Mouse (Mus musculus) CH12.LX (cell line): Measurements from ENCODE around the gene Slc27a4. TPM values are rescaled to one million over a fixed set of nuclear protein-coding genes. Genes with fewer than 3 reads are reported as not detected.

Experiments
- DNase-seq: peaks from one replicate; pipeline ENCODE4 v3.0.0-alpha.2; 2013; ENCODE audit errors: extremely low read depth
- H3K27ac ChIP-seq: 2 replicates; pipeline ENCODE4 v1.5.1; 2012; ENCODE audit warnings: low read depth, mild to moderate bottlenecking, control low read depth, moderate library complexity; ENCODE audit not compliant: insufficient read depth
- H3K27me3 ChIP-seq: replicated peaks from 2 replicates; pipeline ENCODE3; 2012; ENCODE audit warnings: inconsistent platforms
- H3K36me3 ChIP-seq, 2 experiments: replicated peaks in 1 of 2; 2 replicates each; pipeline versions ENCODE3 to v1.6.1; 2012; ENCODE audit warnings: inconsistent platforms in 1 of 2, low read length in 1 of 2, mild to moderate bottlenecking in 1 of 2, mixed read lengths in 1 of 2, moderate library complexity in 1 of 2; ENCODE audit not compliant: control insufficient read depth in 1 of 2, insufficient read depth in 1 of 2
- H3K4me1 ChIP-seq, 2 experiments: 2 replicates each; pipeline ENCODE4 v1.6.1; 2012; ENCODE audit warnings: inconsistent platforms in 1 of 2, moderate library complexity in 1 of 2; ENCODE audit not compliant: insufficient read depth in 2 of 2, control insufficient read depth in 1 of 2
- H3K4me2 ChIP-seq: 2 replicates; pipeline ENCODE4 v1.6.1; 2012; ENCODE audit warnings: low read depth, mild to moderate bottlenecking, control low read depth; ENCODE audit not compliant: poor library complexity, insufficient read depth, severe bottlenecking
- H3K4me3 ChIP-seq, 3 experiments: fragments of 150-350 bp in 1 of 3; sonication (generic) in 1 of 3; replicated peaks in 1 of 3; 2 replicates each; pipeline versions ENCODE3 to v1.5.1; 2011 to 2012; ENCODE audit warnings: low read depth in 2 of 3, low read length in 2 of 3, mild to moderate bottlenecking in 2 of 3, moderate library complexity in 2 of 3, control low read depth in 1 of 3, improper control_type of control experiment in 1 of 3, inconsistent platforms in 1 of 3, mixed read lengths in 1 of 3; ENCODE audit not compliant: poor library complexity in 1 of 3
- H3K79me2 ChIP-seq: replicated peaks from 2 replicates; pipeline ENCODE4 v1.6.1; 2012; ENCODE audit warnings: mild to moderate bottlenecking, moderate library complexity; ENCODE audit not compliant: control insufficient read depth, poor library complexity, insufficient read depth, severe bottlenecking; ENCODE audit errors: extremely low read depth
- H3K9ac ChIP-seq: 2 replicates; pipeline ENCODE4 v1.6.1; 2012; ENCODE audit warnings: low read depth, mild to moderate bottlenecking, control low read depth, moderate library complexity; ENCODE audit not compliant: insufficient read depth
- H3K9me3 ChIP-seq: replicated peaks from 2 replicates; pipeline ENCODE3; 2012; ENCODE audit warnings: low read length, inconsistent platforms, mixed read lengths
- BHLHE40 ChIP-seq: IDR thresholded peaks from 2 replicates; pipeline ENCODE4 v1.6.1; 2011; ENCODE audit warnings: mild to moderate bottlenecking, low read depth, low read length, improper control_type of control experiment
- CHD1 ChIP-seq: IDR thresholded peaks from 2 replicates; pipeline ENCODE4 v1.6.1; 2012; ENCODE audit warnings: low read depth, low read length, improper control_type of control experiment, inconsistent platforms
- CTCF ChIP-seq, 2 experiments: IDR thresholded peaks in 1 of 2; conservative IDR thresholded peaks in 1 of 2; 2 replicates each; pipeline ENCODE4 v1.5.1; 2011 to 2012; ENCODE audit warnings: low read depth in 2 of 2, low read length in 2 of 2, improper control_type of control experiment in 1 of 2, inconsistent platforms in 1 of 2, mild to moderate bottlenecking in 1 of 2, moderate library complexity in 1 of 2
- EP300 ChIP-seq: IDR thresholded peaks from 2 replicates; pipeline ENCODE4 v1.6.1; 2011; ENCODE audit warnings: low read length, improper control_type of control experiment
- ETS1 ChIP-seq: conservative IDR thresholded peaks from 2 replicates; pipeline ENCODE4 v1.6.1; 2012; ENCODE audit warnings: low read depth, mild to moderate bottlenecking, inconsistent platforms, low read length, improper control_type of control experiment, moderate library complexity
- HCFC1 ChIP-seq: IDR thresholded peaks from 2 replicates; pipeline ENCODE4 v1.6.1; 2012; ENCODE audit warnings: low read depth, mild to moderate bottlenecking, inconsistent platforms, low read length, improper control_type of control experiment
- JUN ChIP-seq: IDR thresholded peaks from 2 replicates; pipeline ENCODE4 v1.6.1; 2011; ENCODE audit warnings: low read depth, mild to moderate bottlenecking, low read length, improper control_type of control experiment, moderate library complexity; ENCODE audit not compliant: insufficient read depth
- JUND ChIP-seq: conservative IDR thresholded peaks from 2 replicates; pipeline ENCODE4 v1.6.1; 2011; ENCODE audit warnings: low read depth, low read length, improper control_type of control experiment
- MAFK ChIP-seq: IDR thresholded peaks from 2 replicates; pipeline ENCODE4 v1.6.1; 2011; ENCODE audit warnings: low read length, improper control_type of control experiment; ENCODE audit not compliant: insufficient replicate concordance
- MAZ ChIP-seq: IDR thresholded peaks from 2 replicates; pipeline ENCODE4 v1.6.1; 2012; ENCODE audit warnings: low read depth, mild to moderate bottlenecking, inconsistent platforms, low read length, improper control_type of control experiment, moderate library complexity
- MEF2A ChIP-seq: IDR thresholded peaks from 2 replicates; pipeline ENCODE4 v1.6.1; 2014; ENCODE audit warnings: low read depth, mild to moderate bottlenecking, inconsistent platforms, low read length, improper control_type of control experiment, borderline replicate concordance
- MXI1 ChIP-seq: IDR thresholded peaks from 2 replicates; pipeline ENCODE4 v1.6.1; 2011; ENCODE audit warnings: mild to moderate bottlenecking, low read depth, low read length, improper control_type of control experiment
- MYC ChIP-seq: IDR thresholded peaks from 2 replicates; pipeline ENCODE4 v1.6.1; 2011; ENCODE audit warnings: low read depth, mild to moderate bottlenecking, improper control_type of control experiment, low read length
- NELFE ChIP-seq: IDR thresholded peaks from 2 replicates; pipeline ENCODE4 v1.6.1; 2011; ENCODE audit warnings: low read depth, low read length, improper control_type of control experiment
- NRF1 ChIP-seq: IDR thresholded peaks from 2 replicates; pipeline ENCODE4 v1.6.1; 2014; ENCODE audit warnings: low read depth, mild to moderate bottlenecking, inconsistent platforms, low read length, improper control_type of control experiment, moderate library complexity
- PAX5 ChIP-seq: IDR thresholded peaks from 2 replicates; pipeline ENCODE4 v1.6.1; 2012; ENCODE audit warnings: low read length, inconsistent platforms, mixed read lengths
- POLR2A ChIP-seq: IDR thresholded peaks from 2 replicates; pipeline ENCODE4 v1.6.1; 2011; ENCODE audit warnings: low read depth, mild to moderate bottlenecking, improper control_type of control experiment, low read length
- RAD21 ChIP-seq: IDR thresholded peaks from 2 replicates; pipeline ENCODE4 v1.6.1; 2011; ENCODE audit warnings: low read depth, mild to moderate bottlenecking, low read length, improper control_type of control experiment, moderate library complexity
- RCOR1 ChIP-seq: conservative IDR thresholded peaks from 2 replicates; pipeline ENCODE4 v1.6.1; 2012; ENCODE audit warnings: low read depth, mild to moderate bottlenecking, inconsistent platforms, low read length, improper control_type of control experiment
- SIN3A ChIP-seq: IDR thresholded peaks from 2 replicates; pipeline ENCODE4 v1.6.1; 2012; ENCODE audit warnings: low read length, improper control_type of control experiment, inconsistent platforms
- SMC3 ChIP-seq: IDR thresholded peaks from 2 replicates; pipeline ENCODE4 v1.6.1; 2011; ENCODE audit warnings: low read depth, low read length, improper control_type of control experiment
- TBP ChIP-seq: conservative IDR thresholded peaks from 2 replicates; pipeline ENCODE4 v1.6.1; 2011; ENCODE audit warnings: low read depth, low read length, improper control_type of control experiment
- TCF12 ChIP-seq: IDR thresholded peaks from 2 replicates; pipeline ENCODE4 v1.6.1; 2014; ENCODE audit warnings: low read depth, mild to moderate bottlenecking, inconsistent platforms, low read length, improper control_type of control experiment
- UBTF ChIP-seq: IDR thresholded peaks from 2 replicates; pipeline ENCODE4 v1.6.1; 2012; ENCODE audit warnings: low read depth, mild to moderate bottlenecking, inconsistent platforms, low read length, improper control_type of control experiment, moderate library complexity
- ZNF384 ChIP-seq: IDR thresholded peaks from 2 replicates; pipeline ENCODE4 v1.6.1; 2012; ENCODE audit warnings: low read depth, low read length, improper control_type of control experiment, inconsistent platforms
- dilution Hi-C: fragments of 300-500 bp; cut with MboI; formaldehyde crosslinking; loops from 2 replicates; pipeline ENCODE4 v1.14.3; 2020; ENCODE audit warnings: low sequenced_read_pairs; ENCODE audit not compliant: extremely low pct_unique_long_range_greater_than_20kb, extremely low pct_ligation_motif_present
- in situ Hi-C: fragments of 300-500 bp; cut with MboI; formaldehyde crosslinking; loops from 3 replicates; pipeline ENCODE4 v1.14.3; 2019; ENCODE audit warnings: low sequenced_read_pairs, low pct_ligation_motif_present, low pct_unique_long_range_greater_than_20kb, mixed read lengths
- polyA plus RNA-seq: library from polyadenylated mRNA; unstranded; fragments of >175 nt; gene quantifications from 2 replicates; pipeline ENCODE4 v1.2.1, GENCODE M21; 2012; ENCODE audit warnings: low read depth; ENCODE audit not compliant: insufficient read length
- total RNA-seq, 2 experiments: library from RNA; depleted of rRNA; stranded (reverse); fragments of 300-350 nt in 1 of 2; fragments of >200 nt in 1 of 2; gene quantifications; 2 replicates each; pipeline ENCODE4 v1.2.3; 2012 to 2014

Gene Slc27a4
- total and polyA plus RNA-seq, 3 experiments: 4.7 to 11.3 (median 4.8) TPM

DNA sequence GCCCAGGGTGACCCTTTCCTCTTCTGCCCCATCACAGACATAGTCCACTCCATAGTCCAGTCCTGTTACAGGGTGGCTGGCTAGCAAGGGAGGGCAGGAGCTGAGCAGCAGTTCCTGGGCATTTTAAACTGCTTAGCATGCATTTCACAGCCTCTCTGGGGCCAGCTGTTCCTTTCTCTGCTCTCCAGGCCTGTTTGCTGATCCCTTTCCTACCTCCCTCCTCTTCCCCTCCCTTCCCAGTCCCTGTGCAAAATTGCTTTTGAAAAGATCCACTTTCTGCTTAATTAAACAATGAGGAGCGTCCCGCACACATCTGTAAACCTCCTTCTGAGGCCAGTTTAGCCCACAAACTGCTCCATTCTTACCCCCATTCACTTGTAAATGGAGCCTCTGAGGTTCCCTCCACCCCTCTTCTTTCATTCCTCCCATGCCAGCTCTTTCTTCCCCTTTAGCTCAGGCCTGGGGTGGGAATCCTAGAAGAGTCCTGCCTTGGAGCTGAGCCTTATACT lies 33.0 kb downstream of the Slc27a4 start:
- Histone ChIP-seq H3K4me3 (no peak overlapping the region), H3K79me2 (peaks cover 3% of the 10 kb centered on the region), H3K27ac (no peak overlapping the region), H3K9me3 (no peaks in the 10 kb centered on the region), H3K4me2 (no peak overlapping the region), H3K9ac (no peak overlapping the region), H3K36me3 (peaks cover 35 to 86% of the 10 kb centered on the region in 2 experiments), H3K27me3 (no peaks in the 10 kb centered on the region), H3K4me1 (peaks cover 0 to 10% of the 10 kb centered on the region in 2 experiments; a peak in 1 of 4 replicates)
- in situ Hi-C loops (no loop called here), dilution Hi-C loops (no loop called here)
- no peak for DNase-seq
- TF ChIP-seq RCOR1 (no peak), MXI1 (no peak), EP300 (no peak), MAZ (no peak), SMC3 (no peak), POLR2A (no peak), PAX5 (no peak), NRF1 (no peak), SIN3A (no peak), CHD1 (no peak)

DNA sequence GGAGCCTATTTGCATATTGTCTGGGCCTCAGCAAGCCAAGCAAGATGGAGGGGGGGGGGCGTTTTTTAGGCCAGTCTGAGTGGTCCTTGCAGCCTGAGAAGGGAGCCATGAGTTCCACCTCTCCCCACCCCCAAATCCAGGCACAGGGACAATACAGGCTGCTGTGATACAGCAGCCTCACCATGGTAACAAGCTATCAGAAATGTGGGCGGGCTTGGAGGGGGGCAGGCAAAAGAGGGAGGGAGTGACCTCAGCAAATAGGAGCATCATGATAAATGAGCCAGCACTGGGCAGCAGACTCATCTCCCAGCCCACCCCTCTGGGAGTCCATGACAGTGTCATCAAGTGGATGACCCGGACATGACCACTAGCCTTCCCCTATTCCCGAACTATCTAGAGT lies 37.0 kb downstream of the Slc27a4 start:
- no peak for DNase-seq
- in situ Hi-C loops: no loop called here
- Histone ChIP-seq H3K4me2 (no peak overlapping the region), H3K27ac (no peak overlapping the region), H3K9ac (no peak overlapping the region), H3K79me2 (no peaks in the 10 kb centered on the region; the same call in 1 of the 2 replicates), H3K4me1 (peaks cover 0 to 10% of the 10 kb centered on the region in 2 experiments; a peak in 1 of 4 replicates), H3K27me3 (no peaks in the 10 kb centered on the region), H3K4me3 (no peak overlapping the region), H3K9me3 (no peaks in the 10 kb centered on the region), H3K36me3 (peaks cover 57 to 94% of the 10 kb centered on the region in 2 experiments)
- no peak for TF ChIP-seq ETS1
- no peak for TF ChIP-seq CTCF (conservative IDR thresholded peaks at IDR 0.05 in 1 of 2, IDR thresholded peaks at IDR 0.05 in 1 of 2; ENCODE audit: low read depth in 2 of 2, low read length in 2 of 2)
- TF ChIP-seq HCFC1: no peak
- TF ChIP-seq MXI1: no peak
- no peak for TF ChIP-seq NELFE
- no peak for TF ChIP-seq BHLHE40
- TF ChIP-seq TBP: no peak
- no peak for TF ChIP-seq JUND
- no peak for TF ChIP-seq RAD21
- no peak for TF ChIP-seq MEF2A
- TF ChIP-seq TCF12: no peak
- no peak for TF ChIP-seq JUN
- no peak for TF ChIP-seq SMC3
- no peak for TF ChIP-seq MAFK
- no peak for TF ChIP-seq RCOR1
- no peak for TF ChIP-seq ZNF384
- no peak for TF ChIP-seq MYC
- TF ChIP-seq SIN3A: no peak
- TF ChIP-seq UBTF: no peak
- dilution Hi-C loops: no loop called here
